Mouse (Mus musculus) brain, adult 2 months (tissue): ENCODE data around the gene Cacna1c.
"Not testable (repeated sequence)": the region's sequence is repeated elsewhere in the genome, so short reads cannot be mapped to it uniquely, and the experiment has no call there.

Experiments
- DNase-seq: peaks from one replicate; pipeline ENCODE4 v3.0.0; 2011; ENCODE audit warnings: low read depth, low spot score

Cacna1c gene

DNA sequence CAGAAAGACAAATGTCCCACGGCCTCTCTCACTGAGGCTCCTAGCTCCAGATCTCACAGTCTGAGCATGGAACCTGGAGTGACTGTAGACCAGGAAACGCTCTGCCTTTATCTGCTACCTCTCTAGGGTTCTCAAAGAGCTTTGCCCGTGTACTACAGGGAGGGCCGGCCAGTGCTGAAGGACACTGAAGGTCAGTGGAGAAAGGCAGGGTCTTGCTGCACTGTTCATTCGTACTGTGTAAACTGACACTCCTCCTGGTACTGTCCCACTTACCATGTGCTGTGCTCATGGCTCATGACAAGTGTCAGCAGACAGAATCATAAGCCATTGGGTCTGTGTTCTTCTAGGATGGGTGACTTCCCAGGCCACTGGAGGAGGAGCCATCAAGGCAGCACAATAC lies 17.2 kb upstream of the Cacna1c start:
- DNase-seq = no peak

DNA sequence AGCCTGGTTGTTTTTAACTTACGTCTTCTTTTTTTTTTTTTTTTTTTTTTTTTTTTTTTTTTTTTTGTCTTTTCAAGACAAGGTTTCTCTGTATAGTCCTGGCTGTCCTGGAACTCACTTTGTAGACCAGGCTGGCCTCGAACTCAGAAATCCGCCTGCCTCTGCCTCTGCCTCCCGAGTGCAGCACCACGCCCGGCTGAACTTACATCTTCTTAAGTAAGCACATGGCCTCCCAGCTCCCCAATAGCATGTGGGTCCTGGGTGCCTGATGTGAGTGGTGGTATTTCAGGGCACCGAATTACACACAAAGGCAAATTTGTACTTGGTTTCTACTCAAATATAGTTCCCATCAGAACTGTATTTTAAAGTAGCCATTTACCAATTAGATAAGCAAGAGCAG lies 9.8 kb upstream of the Cacna1c start:
- DNase-seq = not testable (repeated sequence)

GRCm38 (mm10) chr6:119204915-119205314 lies 8.7 kb upstream of the Cacna1c start:
- DNase-seq = no peak

DNA sequence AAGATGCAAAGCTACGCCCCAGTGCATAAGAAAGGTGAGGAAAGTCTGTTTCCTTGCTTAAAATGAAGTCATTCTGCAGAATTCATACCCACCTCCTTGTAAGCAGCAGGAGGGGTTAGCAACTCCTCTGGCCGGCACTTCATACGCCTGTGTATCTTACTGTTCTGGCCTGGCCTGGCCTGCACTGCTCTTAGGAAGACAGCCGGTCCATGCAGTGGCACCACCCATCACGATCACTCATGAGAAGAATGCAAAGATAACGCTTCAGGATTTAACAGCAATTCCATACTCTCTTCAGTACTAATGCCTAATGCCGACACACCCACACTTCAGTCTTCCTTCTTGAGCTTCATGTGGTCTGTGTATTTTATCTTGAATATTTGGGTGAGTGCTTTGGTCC lies 8.1 kb upstream of the Cacna1c start:
- no peak for DNase-seq

- no peak for DNase-seq
These were observed 5.4 kb upstream of the Cacna1c start for GRCm38 (mm10) chr6:119201575-119201974.

DNA sequence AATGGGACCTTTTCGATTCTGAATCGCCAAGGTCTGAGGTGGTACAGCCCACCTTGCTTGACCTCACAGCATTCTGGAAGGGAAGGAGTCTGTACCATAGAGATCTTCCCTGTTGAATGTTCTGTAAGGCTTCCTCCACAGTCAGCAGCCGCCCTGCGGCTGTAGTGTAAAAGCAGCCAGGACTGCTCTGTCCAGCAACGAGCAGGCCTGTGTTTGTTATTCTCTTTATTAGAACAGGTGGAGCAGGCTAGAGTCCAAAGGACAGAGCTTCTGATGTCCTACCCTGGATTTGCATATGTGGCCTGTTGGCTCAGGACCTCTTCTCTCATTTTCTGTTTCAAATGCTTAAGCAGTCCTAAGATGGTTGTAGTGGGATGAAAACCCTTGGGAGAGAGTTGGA lies 4.1 kb upstream of the Cacna1c start:
- DNase-seq = no peak

DNA sequence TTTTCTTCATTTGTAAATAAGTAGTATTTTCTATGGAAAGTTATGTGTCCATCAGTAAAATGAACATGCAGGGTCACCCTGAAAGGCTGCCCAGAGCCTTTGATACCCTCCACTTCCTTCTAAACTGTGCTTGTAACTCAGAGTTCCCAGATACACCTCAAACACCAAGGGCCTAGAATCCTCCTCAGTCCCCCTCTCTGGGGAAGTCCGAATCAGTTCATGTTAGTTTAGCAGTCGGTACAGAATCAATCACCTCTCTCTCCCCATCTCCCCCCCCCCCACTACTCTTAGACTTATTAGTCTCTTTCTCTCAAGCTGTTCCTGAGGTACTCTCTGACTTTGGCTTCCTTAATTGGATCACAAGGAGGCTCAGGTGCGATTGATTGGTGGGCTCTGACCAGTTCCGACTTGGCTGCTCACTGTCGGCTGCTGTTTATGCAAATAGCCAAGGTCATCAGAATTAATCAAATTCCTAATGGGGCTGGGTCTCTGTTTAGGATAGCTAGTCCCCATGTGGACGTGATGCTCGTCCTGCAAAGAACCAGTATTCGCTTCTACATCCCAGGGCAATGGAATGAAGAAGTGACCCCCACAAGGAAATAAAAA lies 3.2 kb upstream of the Cacna1c start:
- DNase-seq = no peak

- no peak for DNase-seq
These were observed 2.5 kb upstream of the Cacna1c start for GRCm38 (mm10) chr6:119198534-119199273.

- no peak for DNase-seq
These were observed 1.6 kb downstream of the Cacna1c start for GRCm38 (mm10) chr6:119194601-119195000.

DNA sequence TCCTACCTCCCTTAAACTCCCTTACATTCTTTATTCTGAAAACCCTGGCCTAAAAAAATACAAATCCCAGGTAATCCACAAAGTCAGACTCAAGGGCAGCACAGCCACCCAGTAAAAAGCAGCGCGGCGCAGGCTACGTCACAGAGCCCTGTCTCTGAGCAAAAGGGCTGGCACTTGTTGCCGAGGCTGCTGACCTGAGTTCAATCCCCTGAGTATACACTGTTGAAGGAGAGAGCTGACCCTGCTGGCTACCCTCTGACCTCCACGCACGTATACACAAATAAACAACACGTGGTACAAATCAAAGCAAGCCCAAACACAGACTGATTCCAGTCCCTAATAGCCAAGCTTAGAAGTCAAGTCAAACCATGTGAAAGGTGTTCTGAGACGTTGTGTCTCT lies 2.1 kb downstream of the Cacna1c start:
- no peak for DNase-seq

DNA sequence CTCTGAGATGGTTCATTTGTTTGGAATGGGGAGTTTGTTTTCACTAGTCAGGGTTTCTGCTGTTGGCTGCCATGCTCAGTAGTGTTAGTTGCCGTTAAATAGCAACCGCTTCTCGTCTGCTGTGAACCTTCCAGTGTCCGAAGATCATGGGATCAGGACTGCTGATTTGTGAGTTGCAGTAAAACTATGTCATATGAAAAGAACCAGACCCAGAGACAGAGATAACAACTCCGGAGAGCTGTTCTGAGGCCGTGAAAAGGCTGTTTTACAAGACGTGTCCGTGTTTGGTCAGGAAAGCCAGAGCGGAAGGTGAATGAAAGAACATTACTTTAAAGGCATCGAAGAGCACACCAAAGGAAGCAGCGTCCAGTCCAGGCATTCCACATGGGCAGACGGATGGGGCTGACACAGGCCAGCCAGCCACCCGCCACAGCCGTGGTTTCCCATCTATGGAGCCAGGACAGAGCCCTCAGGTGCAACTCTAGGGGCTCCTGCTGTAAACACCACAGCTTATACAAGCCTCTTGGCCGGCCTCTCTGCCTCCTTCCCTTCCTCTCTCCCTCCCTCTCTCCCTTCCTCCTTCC lies 2.6 kb downstream of the Cacna1c start:
- no peak for DNase-seq

- peak; percentile 66 for DNase-seq
These were observed 4.7 kb downstream of the Cacna1c start for GRCm38 (mm10) chr6:119191478-119191877.

DNA sequence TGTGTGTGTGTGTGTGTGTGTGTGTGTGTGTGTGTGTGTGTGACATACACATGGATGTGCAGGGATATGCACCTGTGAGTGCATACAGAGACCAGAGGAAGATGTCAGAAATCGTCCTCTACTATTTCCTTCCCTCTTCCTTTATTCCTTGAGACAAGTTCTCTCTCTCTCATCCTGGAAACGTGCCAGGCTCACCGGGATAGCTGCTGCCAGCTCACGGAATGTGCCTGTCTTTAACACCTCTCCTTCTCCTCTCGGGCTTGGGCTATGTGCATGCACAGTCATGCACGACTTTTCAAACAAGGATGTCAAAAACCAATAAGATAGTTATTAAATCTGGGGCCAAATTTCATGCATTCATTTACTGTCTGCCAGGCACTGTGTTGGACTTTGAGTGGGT lies 8.6 kb downstream of the Cacna1c start:
- peak; percentile 33 for DNase-seq

- DNase-seq = peak; percentile 55
These were observed 9.6 kb downstream of the Cacna1c start for GRCm38 (mm10) chr6:119186658-119187057.

- no peak for DNase-seq
These were observed 12.4 kb downstream of the Cacna1c start for GRCm38 (mm10) chr6:119183781-119184180.

DNA sequence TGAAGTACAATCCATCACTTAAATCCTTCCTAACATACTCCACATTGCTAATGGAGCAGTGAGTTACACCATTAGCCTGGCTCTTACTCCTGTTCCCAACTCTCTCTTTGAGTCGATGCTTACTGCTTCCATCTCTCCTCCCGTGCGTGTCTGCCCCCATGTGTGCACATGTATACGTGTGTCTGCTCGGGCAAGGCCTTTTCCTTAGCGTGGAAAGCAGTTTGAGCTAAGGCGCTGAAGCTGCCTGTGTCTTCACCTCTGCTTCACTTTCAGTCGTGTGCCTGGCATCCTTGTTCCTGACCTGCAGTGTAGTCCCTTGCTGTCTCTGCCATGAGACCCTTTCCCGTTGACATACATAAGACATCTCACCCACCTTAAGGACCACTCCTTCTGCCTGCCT lies 14.0 kb downstream of the Cacna1c start:
- DNase-seq = no peak

- no peak for DNase-seq
These were observed 16.0 kb downstream of the Cacna1c start for GRCm38 (mm10) chr6:119180188-119180587.

DNA sequence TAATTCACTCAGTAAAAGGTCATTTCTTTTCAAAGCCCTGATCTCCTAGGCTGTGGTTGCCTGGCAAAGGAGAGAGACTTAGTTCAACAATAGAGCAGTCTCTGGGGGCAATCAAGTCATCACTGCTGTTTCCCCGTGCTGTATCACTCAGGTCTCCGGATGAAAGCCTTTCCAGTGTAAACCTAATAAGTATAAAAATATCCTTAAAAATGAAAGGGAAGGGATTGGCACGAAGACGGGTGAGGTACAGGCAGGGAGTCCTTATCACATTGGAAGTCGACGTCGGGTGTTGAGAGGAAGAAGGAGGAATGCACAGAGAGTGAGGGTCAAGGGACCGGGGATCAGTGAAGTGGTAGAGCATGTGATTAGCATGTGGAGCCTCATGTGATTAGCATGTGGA lies 19.1 kb downstream of the Cacna1c start:
- no peak for DNase-seq

DNA sequence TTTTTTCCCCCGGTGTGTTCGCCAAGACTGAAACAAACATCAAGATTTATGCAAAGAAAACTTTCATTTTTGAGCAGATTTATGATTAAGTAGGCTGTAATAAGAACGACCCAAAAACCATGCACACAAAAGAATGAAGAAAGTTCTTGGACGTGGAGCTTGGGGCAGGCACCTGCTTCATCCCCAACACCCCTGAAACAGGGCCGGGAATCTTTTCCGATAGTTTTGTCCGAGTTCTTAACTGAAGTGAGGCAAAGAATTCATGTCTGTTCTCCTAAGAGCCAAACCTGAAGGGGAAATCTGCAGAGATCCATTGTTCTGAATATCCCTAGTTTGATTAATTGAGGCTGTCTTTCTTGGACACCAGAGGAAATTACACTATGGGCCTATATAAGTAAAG lies 20.1 kb downstream of the Cacna1c start:
- DNase-seq = no peak

- DNase-seq = peak; percentile 96
These were observed 21.0 kb downstream of the Cacna1c start, which contains the start of gene Dcp1b for GRCm38 (mm10) chr6:119175078-119175853. Gene Dcp1b, plus strand, starts transcription at chr6:119175253.

- DNase-seq = no peak
These were observed 21.7 kb downstream of the Cacna1c start for GRCm38 (mm10) chr6:119174307-119175074.
